Mouse (Mus musculus) kidney, postnatal 36 days (tissue): ENCODE results near the gene Tmem132b.

Source experiments
- DNase-seq, 2 experiments: peaks; one replicate each; pipeline ENCODE4 v3.0.0; 2021 to 2022; ENCODE audit warnings: mixed read lengths in 2 of 2

Gene Tmem132b

GRCm38 (mm10) chr5:125794318-125794717 is 262.7 kb downstream of the Tmem132b start:
- DNase-seq: no peak

GRCm38 (mm10) chr5:125799622-125800021 is 268.0 kb downstream of the Tmem132b start:
- no peak for DNase-seq

GRCm38 (mm10) chr5:125800025-125800424 is 268.5 kb downstream of the Tmem132b start:
- DNase-seq: peak in 1 of 2 experiments; percentile 25

GRCm38 (mm10) chr5:125802801-125803200 is 271.2 kb downstream of the Tmem132b start:
- DNase-seq: no peak

GRCm38 (mm10) chr5:125805327-125805726 is 273.8 kb downstream of the Tmem132b start:
- no peak for DNase-seq

GRCm38 (mm10) chr5:125807861-125808260 is 276.3 kb downstream of the Tmem132b start:
- no peak for DNase-seq

GRCm38 (mm10) chr5:125829342-125829741 is 297.8 kb downstream of the Tmem132b start:
- no peak for DNase-seq

GRCm38 (mm10) chr5:125835890-125836289 is 304.3 kb downstream of the Tmem132b start:
- DNase-seq: no peak

GRCm38 (mm10) chr5:125836761-125837160 is 305.2 kb downstream of the Tmem132b start:
- no peak for DNase-seq
